Mouse (Mus musculus) thymus, postnatal 4 days (tissue): ENCODE measurements around the gene Tepp.

Experiments
- DNase-seq: peaks from one replicate; pipeline ENCODE4 v3.0.0; 2021

Tepp gene

DNA sequence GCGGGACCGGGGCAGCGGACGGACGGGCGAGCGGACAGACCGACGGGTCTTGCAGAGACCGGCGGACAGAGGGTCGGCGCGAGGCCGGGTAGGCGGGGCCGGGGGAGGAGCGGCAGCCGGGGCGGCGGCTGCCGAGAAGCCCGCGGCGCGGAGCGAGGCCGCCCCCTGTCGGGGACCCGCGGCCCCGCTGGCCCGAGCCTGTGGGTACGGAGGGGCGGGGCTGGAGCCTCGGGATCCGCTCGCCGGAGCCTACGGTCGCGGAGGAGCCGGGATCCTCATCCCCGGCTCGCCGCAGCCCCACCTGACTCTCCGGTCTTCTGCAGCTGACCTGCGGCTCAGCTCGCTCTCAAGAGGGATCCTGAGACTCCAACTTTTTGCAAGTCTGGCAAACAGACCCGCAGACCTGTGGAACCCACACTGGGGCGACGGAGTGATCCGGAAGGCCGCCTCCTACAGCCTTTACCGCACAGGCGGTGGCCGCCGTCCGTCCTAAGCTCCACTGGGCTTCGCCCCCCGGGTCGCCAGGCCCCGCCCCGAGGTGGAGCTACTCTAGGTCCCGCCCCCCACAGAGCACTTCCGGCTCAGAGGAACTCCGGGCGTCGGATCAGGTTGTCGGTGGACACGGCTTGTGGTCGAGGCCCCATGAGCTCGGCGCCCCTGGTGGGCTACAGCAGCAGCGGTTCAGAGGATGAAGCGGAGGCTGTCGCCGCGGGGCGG lies 21.5 kb downstream of the Tepp start, which contains the start of the genes Zfp319 and Usb1:
Gene Zfp319 (minus strand): TSS at position 231 of the 717 bp plus-strand sequence.
Gene Usb1 (plus strand): TSS at position 565 of the 717 bp plus-strand sequence.
- peak; percentile 97 for DNase-seq

DNA sequence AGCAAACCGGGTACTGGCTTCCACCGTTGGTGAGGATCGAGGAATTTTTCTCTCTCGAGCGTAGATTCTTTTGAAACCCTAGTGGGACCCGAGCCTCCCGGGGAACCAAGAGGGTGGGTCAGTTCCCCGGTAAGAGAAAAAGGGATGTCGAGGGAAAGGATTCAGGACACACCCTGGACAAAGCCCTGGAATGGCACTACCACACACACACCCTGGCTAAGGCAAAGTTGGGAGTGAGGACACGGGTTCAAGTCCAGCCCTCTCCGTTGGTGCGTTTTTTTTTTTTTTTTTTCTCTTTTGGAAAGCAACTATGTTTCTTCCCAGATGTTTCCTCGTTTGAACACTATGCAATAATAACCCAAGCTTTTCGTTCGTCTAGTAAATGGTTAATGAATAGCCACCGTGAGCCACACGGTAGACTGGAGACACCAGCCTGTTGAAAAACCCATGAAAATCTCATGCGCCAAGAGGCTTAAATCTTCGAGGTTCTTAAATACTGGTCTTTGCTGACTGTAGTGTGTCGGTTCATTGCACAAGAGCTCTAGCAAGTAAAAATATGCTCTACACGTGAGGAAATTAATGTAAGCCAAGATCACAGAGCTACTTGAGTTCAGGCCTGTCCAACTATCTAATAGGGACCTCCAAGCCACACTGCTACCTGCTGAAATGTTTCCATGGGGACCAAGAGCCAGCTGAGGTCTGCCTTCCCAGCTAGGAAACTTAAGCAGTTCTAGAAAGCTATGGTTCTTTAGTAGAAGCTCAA lies 22.3 kb downstream of the Tepp start:
- DNase-seq: no peak

DNA sequence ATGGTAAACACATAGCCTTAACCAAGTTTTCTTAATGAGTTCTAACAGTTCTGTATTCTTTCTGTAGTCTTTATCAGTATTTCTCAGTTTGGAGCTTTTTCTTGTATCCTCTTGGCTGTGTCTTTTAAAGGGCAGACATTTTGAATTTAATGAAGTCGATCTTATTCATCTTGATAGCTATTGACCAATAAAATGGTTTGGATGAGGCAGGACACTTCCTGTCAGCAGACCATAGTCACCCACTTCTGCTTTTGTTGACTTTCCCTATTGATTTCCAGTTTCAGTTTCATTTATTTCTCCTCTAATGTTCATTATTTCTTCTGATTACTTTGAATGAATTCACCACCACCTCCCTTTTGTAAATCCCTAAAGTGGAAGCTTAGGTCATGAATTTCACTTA lies 25.3 kb downstream of the Tepp start:
- DNase-seq: no peak

DNA sequence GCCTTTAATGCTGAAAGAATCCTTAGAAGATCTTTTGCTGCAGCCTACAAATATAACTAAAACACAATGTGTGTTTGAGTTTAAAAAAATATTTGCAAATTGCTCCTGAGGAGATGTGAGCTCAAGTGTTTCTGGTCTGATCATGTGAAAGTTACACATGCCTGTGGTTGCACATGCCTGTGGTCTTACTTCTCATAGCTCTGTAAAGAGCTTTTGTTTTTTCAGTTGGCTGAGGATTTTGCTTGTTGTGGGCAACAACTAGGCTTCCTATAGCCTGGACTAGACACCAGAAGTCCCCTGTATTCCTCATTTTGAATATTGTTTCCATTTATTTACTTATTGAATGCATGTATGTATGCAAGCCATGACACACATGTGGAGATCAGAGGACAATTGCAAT lies 26.0 kb downstream of the Tepp start:
- no peak for DNase-seq

DNA sequence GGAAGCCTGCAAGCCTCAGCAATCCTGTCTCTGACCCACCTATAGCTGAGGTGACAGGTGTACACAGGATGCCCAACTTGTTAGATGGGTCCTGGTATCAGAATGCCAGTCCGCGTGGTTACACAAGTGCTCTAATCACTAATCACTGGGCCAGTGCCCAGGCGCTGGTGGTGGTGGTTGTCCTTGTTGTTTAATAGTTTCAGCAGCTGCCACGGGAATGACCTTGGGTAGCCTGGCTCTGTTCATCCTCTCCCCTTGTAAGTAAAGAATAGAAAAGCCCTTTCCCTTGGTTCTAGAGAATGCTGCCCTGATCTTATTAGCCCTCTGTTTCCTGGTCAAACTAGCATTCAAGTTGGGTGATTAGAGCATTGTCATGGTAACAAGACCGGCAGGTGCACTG lies 31.4 kb downstream of the Tepp start:
- no peak for DNase-seq

DNA sequence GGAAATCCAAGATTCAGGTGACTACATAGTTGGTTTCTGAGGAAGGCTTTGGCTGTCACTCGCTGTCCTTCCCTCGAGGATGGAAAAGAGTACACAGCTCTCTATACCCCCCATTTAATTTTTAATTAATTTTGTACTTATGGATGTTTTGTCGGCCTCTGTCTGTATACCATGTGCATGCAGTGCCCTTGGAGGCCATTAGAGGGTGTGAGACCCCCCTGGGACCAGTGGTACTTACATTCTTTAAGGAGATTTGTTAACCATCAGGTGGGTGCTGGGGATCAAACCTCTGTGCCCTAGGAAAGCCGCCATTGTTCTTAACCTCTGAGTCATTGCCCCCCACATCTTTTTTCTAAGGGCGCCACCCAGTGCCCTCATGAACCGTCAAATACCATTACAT lies 34.3 kb downstream of the Tepp start:
- no peak for DNase-seq

DNA sequence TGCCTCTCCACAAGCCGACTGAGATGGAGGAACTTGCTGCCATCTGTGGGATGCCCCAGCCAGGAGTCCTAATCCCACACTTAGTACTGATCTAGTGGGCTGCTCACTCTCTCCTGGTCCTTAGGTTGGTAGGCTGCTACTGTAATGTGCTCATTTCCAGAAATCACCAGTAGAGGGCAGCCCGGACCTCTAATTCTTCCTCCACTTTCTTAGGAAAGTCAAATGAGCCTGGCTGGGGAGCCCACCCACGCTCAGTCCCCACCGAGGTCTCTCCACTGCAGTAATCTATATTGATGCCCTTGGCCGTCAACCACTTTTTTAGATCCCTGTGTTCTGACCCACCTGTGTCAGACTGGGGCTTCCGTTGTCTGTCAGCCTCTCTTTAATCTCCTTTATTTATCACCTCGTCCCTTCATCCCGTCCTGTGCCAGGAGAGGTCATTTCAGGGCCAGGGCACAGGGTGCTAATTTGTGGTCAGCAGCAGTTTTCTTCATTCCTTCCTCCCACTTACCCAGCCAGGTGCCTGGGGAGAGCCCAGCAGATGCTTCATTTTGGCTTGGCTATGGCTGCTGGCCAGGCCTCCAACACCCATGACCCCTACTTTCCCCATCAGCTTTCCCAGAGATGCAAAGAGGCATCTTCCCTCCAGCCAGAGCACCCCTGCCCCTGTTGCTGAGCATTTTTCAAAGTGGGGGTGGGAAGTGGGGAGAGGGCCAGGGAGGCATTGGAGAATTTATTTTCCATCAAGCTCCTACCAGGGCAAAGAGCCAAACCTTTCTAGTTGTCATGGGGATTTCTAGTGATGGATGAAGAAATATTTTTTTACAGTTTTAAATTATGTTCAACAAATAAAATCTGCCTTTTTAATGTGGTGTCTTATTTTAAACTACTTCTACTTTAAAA lies 36.5 kb downstream of the Tepp start:
- DNase-seq: peak; percentile 81

DNA sequence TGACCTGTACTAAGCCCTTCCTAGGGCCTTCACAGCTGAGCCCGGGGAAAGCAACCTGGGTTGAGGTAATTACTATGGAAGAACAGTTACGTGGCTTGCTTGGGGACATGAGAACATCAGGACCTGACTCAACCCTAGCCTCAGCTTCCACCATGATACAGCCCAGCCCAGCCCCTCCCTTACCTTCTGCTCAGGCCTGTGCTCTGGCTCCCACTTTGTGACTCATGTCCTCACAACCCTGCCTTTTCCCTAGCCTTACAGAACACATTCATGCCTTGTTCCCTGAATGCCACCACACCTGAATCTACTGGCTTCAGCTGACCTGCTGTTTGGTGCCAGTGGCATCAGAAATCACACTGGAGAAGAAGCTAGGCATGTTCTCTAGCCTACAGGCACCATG lies 38.0 kb downstream of the Tepp start:
- no peak for DNase-seq

DNA sequence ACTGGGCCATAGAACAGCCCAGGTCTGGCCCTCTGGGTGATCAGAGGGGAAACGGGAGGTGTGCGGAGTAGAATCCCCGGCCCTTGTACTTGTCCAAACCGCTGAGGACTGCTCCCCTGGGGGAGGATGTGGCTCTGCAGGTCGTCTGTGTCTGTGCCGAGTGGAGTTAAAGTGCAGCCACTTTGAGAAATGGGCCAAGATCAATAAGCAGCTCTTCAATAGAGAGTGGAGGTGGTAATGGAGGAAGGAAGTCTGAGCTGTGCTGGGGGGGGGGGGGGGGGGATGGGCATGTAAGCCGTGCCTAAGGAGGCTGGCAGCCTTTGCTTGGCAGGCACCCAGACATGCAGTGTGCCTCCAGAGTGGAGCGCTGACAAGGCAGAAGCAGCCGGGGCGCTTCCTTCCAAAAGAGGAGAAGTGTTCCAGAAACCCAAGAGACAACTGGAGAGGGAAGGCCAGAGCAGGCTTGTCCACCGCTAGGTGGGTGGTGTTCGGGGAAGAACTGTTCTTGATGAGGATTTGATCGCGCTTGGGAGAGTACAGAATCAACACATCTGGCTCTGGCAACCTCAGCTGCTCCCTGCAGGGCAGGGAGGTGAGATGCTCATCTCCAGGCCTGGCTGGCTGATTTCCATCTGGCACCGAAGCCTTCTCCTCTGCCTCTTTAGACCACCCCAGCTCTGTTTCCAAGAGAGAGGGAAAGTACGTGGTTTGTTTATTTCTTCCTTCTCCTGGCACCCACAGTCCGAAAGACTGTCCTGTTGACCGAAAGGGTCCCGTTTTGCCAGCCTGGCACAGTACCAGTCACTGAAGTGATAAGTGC lies 38.7 kb downstream of the Tepp start:
- DNase-seq: no peak

DNA sequence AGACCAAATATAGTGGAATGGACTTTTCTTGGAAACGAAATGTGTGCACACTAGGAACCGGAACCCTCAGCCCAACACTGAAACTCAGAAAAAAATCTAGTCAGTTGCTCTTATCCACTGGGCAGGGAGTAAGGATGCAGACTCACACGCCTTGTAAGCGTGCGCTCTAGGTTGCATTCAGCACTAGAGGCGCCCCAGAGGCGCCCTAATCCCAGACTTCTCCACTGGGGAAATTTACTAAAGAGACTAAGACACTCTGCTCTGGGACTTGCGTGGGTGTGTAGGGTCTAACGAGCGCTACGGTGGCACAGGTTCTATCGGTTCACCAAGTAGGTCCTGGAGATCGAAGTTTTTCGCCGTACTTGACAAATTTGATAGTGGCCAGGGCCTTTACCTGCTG lies 41.1 kb downstream of the Tepp start:
- no peak for DNase-seq

DNA sequence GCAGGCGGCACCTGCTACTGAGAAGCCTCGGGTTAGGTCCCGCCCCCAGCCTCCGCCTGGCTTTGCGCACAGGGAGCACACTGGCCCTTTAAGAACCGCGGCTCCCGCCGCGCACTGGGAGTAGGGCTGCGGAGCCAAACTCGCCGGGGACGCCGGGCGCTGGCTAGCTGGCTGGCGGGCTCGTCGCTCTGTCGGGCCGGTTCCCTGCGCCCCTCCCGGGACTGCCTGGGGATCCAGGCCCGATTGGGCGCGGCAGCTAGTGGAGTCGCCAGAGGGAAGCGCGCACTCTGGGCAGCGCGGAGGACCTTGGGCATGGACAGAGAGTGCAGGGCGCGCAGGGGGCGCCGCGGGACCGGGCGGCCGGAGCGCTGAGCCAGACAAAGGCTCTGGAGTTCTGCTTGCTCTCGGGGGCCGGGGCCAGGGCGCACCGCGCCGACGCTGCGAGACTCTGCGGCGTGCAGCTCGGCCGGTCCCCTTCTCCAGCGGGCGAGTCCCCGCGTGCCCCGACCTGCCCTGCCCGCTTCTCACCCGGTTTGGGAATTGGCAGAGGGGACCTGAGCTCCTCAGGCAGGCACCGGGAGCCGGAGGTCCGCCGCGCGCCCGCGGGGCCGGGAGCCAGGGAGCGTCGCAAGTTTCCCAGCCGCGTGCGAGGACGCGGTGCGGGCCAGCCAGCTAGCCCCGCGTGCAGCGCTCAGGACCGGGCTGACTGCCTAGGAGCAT lies 41.9 kb downstream of the Tepp start, which contains the start of gene Mmp15:
Gene Mmp15 (plus strand): TSS at position 118 of the 720 bp plus-strand sequence.
- DNase-seq: peak; percentile 69

DNA sequence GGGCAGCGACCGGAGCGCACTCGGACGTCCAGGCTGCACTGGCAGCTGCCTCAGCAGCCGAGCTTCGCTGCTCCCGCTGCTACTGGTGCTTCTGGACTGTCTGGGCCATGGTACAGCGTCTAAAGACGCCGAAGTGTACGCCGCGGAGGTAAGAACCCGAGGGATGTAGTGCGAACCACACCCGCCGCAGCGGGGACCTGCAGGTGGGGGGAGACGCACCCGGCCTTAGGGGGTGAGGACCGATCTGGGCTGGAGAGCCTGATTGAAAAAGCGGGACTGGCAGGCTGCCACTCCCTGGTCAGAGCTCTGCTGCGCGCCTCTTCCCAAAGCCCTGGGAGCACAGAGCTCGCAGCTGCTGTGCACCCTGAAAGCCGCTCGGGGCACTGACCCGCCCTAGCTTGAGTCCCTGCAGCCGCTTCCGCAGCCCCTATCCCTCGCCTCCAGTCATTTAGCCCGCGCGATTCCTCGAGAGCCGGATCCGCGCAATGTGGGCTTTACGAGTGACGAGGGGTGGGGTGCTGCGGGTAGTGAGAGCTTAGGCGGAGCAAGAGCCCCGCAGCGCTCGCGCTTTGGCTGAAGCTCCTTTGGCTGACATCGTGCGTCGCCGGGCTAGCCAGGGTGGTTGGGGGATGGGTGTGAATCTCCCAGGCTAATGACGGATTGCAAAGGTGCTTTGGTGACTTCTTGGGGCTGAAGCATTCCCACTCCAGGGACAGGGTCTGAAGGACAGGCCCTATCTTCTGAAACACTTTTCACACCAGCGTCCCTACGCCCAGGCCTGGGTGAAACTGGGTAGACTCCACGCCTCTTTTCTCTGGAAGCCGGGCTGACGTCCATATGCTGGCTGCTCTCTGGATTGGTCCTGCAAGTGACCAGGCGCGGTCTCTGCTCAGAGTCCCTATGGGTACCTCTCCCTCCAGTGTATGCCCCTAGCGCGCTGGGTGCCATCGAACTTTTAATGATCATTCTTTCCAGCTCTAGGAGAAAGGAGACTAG lies 42.8 kb downstream of the Tepp start:
- no peak for DNase-seq

DNA sequence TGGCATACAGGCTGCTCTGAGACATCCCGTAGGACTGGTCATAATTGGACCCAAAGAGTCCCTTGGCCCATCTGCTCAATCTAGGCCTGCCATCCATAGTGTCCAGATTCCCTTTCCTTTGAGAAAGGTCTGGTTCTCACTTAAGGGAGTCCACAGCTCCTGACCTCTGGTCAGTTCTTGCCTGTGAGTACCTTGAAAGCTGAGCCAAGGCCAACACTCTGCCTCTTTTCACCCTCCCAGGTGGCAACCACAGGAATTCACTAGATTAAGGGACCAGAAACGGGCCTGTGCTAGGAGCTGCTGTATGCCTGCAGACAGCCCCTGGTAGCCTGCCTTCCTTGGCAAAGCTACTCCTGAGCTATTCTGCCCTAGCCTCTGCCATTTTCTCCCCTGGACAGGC lies 44.2 kb downstream of the Tepp start:
- DNase-seq: no peak

DNA sequence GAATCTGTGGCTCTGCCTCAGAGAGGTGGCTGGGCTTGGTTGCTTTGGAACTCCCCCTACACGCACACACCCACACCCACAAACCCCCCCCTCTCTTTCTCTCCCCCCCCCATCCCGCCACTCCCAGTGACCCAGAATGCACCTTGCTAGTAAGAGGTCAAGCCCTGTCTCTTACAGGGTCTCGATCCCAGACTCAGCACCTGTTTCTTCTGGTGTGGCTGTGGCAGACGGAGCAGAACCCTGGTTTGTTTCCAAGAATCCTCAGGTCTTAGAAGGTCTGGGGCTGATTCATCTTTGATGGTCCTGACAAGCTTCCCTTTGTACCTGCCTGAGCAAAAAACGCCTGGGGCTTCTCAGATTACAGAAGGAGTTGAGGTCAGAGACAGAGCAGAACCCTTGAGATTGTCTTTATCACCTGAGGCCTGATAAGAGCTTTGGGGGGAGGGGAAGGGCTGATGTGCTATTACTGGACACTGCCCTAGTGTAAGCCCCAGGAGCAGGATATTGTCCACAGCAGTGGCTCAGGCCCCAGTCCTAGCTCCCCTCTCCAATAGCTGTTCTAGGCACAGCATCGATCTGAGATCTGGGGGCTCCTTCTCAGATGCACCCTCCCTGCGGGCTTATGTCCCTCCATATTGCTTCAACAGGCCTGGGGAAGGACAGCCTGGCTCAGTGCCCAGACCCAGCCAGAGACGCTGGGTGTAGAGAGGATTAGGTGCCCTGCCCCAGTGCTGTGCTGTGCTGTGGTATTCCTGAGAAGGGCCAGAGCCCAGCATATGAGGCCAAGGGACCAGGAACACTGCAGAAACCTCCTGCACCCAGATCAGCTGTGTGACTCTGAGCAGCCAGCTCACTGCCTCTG lies 48.4 kb downstream of the Tepp start:
- DNase-seq: no peak

DNA sequence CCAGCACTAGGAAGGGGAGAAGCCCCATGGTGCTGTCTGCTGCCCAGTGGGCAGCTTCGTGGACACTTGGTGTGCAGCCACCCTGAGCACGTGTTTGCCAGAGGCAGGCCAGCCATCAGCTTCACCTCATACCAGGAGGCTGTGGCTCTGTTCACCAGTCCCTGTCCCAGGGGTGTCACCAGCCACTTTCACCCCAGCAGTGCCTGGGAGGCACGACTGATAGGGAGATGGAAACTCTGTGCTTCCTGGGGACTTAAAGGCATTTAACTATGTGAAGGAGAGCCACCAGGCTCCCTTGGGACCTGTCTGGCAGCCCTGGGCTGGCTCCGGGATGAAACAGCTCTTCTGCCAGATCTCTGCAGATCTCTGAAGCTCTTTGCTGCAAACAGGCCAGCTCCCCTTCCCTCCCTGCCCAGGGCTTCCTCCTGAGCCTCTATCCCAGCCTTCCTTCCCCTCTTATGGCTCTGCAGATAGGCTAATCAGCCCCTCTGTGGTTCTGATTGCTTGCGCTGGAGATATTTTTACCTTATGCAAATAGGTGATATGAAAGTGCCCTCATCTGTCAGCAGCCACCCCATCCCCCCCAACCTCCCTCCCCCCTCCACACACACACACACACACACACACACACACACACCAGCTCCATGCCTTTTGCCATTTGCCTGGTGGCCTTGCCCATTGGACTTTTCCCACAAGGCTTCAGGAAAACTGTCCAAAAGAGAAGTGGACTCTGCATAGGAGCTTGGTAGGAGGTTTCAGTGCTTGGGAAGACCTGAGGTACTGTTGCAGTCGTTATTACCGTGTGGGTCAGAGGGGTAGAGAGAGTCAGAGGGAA lies 50.0 kb downstream of the Tepp start:
- DNase-seq: no peak

DNA sequence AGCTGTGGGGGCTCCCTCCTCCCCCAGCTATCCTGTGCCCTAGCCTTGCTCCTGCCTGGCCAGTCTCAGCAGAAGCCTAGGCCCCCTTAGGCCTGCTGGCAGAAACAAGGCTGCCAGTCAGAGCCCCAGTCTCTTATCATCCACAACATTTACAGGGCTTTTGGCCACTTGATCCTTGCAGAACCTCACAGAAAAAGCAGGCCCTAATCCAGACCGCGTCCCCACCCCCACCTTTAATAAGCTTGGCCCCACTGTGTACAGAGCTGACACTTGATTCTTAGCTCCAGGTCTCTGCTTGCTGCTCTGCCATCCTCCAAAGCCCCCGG lies 50.6 kb downstream of the Tepp start:
- no peak for DNase-seq

DNA sequence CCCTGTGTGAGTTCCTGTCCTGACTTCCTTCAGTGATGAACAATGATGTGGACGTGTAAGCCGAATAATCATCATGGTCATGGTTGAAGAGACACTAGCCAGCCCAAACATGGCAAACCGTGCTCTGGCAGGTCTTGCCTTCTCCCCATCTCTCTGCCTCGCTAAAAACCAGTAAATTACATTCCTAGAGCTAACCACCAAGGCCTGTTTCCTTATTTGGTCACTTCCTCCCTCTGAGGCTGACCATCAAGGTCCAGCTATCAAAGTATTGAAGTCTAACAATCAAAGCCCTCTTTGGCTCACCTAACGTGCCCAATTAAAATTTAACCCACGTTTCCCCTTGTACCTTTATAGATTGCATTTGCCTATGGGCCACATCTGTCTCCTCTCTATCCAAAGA lies 51.9 kb downstream of the Tepp start:
- DNase-seq: no peak

DNA sequence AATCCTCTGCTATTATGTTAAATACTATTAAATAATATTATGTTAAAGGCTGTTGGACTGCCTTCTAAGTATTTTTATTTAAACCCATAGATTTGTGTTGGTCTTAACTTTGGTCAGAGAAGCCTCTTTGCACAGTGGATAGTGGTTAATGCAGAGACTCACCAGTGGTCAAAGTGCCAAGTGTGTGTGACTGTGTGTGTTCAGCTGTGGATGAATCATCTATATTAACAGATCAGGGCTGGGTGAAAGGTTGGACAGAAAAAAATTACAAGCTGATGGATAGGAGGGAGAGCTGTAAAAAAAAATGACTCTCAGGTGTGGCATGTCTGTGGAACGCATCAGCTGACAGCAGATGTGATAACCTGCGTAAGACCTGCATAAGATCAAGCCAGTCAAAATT lies 53.5 kb downstream of the Tepp start:
- DNase-seq: no peak
